ENCODE assay signal across 7 mouse cellular contexts in genomic region chr10:126330305-126330969, GRCm38 (mm10).
DNase-seq lines count a peak whose midpoint lies in the region; ATAC-seq and TF ChIP-seq lines count a peak whose summit lies in the region.

No protein-coding gene starts in this region.

- H3K36me3 ChIP-seq in forebrain, embryonic 12.5 days (replicated peaks): no peaks in the 10 kb centered on the region
- H3K36me3 ChIP-seq in heart, embryonic 15.5 days: no peaks in the 10 kb centered on the region
- H3K36me3 ChIP-seq in liver, adult 2 months (ENCODE audit: control insufficient read depth, insufficient read depth, low read length): no peaks in the 10 kb centered on the region

- H3K4me1 ChIP-seq in forebrain, embryonic 12.5 days: no peaks in the 10 kb centered on the region
- H3K4me1 ChIP-seq in heart, embryonic 15.5 days (replicated peaks): no peaks in the 10 kb centered on the region
- no peaks in the 10 kb centered on the region for H3K4me1 ChIP-seq in liver, adult 2 months (ENCODE audit: control insufficient read depth, insufficient read depth, low read length)

- peak; percentile 92 for TF ChIP-seq CTCF in liver, adult 2 months (IDR thresholded peaks at IDR 0.05; ENCODE audit: low read depth, low read length)

- no peaks in the 10 kb centered on the region for H3K9me3 ChIP-seq in forebrain, embryonic 12.5 days
- no peaks in the 10 kb centered on the region for H3K9me3 ChIP-seq in heart, embryonic 15.5 days (replicated peaks)

- H3K27me3 ChIP-seq in forebrain, embryonic 12.5 days: no peaks in the 10 kb centered on the region
- H3K27me3 ChIP-seq in heart, embryonic 15.5 days: no peaks in the 10 kb centered on the region
- H3K27me3 ChIP-seq in liver, adult 2 months (ENCODE audit: control insufficient read depth, insufficient read depth, low read length): no peaks in the 10 kb centered on the region

- peak; percentile 91 for ATAC-seq in cerebellum, adult (ENCODE audit: insufficient number of reproducible peaks, low FRiP score, low TSS enrichment)
- ATAC-seq in forebrain, embryonic 12.5 days (ENCODE audit: low FRiP score): peak; percentile 95
- peak; percentile 89 for ATAC-seq in heart, embryonic 15.5 days (replicated peaks; ENCODE audit: insufficient number of reproducible peaks, insufficient read depth, low FRiP score, low read depth)

- H3K4me3 ChIP-seq in forebrain, embryonic 12.5 days (replicated peaks): no peak overlapping the region
- 0 out of 2 replicates have a peak overlapping the region, but pooled peaks have one; percentile 17 for H3K4me3 ChIP-seq in heart, embryonic 15.5 days
- no peak overlapping the region for H3K4me3 ChIP-seq in liver, adult 2 months (ENCODE audit: insufficient read depth, low read depth, low read length)

- peak; percentile 96 for DNase-seq in kidney, postnatal 14 days
- peak; percentile 59 for DNase-seq in liver, adult 2 months (ENCODE audit: extremely low read depth, low read depth, low spot score)
- peak; percentile 0 to 54 for DNase-seq in natural killer cell, adult 2 months (ENCODE audit: low spot score in 2 of 2)
- peak; percentile 70 to 88 for DNase-seq in spleen, postnatal 4 days (ENCODE audit: low spot score in 2 of 2)

- peak overlapping the region; percentile 29; the same call in 1 of the 2 replicates for H3K4me2 ChIP-seq in forebrain, embryonic 12.5 days
- H3K4me2 ChIP-seq in heart, embryonic 15.5 days: peak overlapping the region; percentile 46

- H3K79me2 ChIP-seq in liver, adult 2 months (ENCODE audit: control insufficient read depth, insufficient read depth, low read length): no peaks in the 10 kb centered on the region

- 7% methylated on average over 17 of the region's 17 CpGs for WGBS in forebrain, embryonic 12.5 days
- WGBS in heart, embryonic 15.5 days: 6% methylated on average over 17 of the region's 17 CpGs
- WGBS in liver, adult 2 months: 7% methylated on average over 17 of the region's 17 CpGs

- no peak overlapping the region for H3K9ac ChIP-seq in forebrain, embryonic 12.5 days
- H3K9ac ChIP-seq in heart, embryonic 15.5 days: no peak overlapping the region
- no peak overlapping the region for H3K9ac ChIP-seq in liver, adult 2 months (ENCODE audit: low read depth, low read length)

- no peak for TF ChIP-seq POLR2A in liver, adult 2 months (IDR thresholded peaks at IDR 0.05; ENCODE audit: extremely low read depth, insufficient read depth, low read length)

- no peak overlapping the region for H3K27ac ChIP-seq in forebrain, embryonic 12.5 days
- H3K27ac ChIP-seq in heart, embryonic 15.5 days: no peak overlapping the region
- no peak overlapping the region for H3K27ac ChIP-seq in liver, adult 2 months (replicated peaks; ENCODE audit: insufficient read depth, low read depth, low read length)

Comparison
In these comparisons a context has a peak if more than half of its experiments do, and no peak if none do; other contexts are left out.
1. DNase-seq: peak in every context shown above with its lines; median percentile 96 in kidney, postnatal 14 days; 79 in spleen, postnatal 4 days; 59 in liver, adult 2 months; 27 in natural killer cell, adult 2 months.